Mouse (Mus musculus) frontal cortex, postnatal 25 days (tissue): ENCODE measurements around the gene Glb1.
A peak's percentile ranks its signal among the peaks of the same experiment; 100 is the strongest.
"Not testable (repeated sequence)": the region's sequence is repeated elsewhere in the genome, so short reads cannot be mapped to it uniquely, and the experiment has no call there.

Experiments
- DNase-seq, 2 experiments: peaks; one replicate each; pipeline ENCODE4 v3.0.0; 2022; ENCODE audit warnings: low spot score in 2 of 2

Gene Glb1

GRCm38 (mm10) chr9:114400949-114401684 is at the start of gene Glb1, which contains the start of gene Tmppe:
TSS of gene Glb1 (plus strand) at chr9:114401076.
TSS of gene Tmppe (plus strand) at chr9:114401105.
- peak; percentile 55 to 66 for DNase-seq

GRCm38 (mm10) chr9:114367783-114368470 is 32.9 kb upstream of the Glb1 start:
- DNase-seq = peak; percentile 66 to 69

DNA sequence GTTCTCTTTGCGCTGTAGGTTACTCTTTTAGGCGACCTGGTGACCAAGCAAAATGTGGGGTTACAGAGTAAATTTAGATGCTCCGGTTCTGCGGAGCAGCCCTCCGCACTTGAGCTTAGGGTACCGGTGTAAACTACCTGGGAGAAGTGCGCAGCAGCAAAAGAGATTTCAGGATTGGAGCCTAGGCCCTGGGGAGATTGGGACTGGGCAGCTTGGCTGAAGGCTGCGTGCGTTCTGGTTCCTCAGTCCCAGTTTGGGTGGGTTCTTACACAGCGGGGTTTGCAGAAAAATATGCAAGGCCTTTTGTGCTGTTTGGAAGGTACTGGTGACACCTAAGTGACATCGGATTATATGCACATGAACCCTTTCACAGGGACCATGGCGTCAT is 32.4 kb upstream of the Glb1 start:
- no peak for DNase-seq

GRCm38 (mm10) chr9:114369389-114369788 is 31.5 kb upstream of the Glb1 start:
- DNase-seq = not testable (repeated sequence)

- not testable (repeated sequence) for DNase-seq
Measured at GRCm38 (mm10) chr9:114371717-114372116, 29.2 kb upstream of the Glb1 start.

DNA sequence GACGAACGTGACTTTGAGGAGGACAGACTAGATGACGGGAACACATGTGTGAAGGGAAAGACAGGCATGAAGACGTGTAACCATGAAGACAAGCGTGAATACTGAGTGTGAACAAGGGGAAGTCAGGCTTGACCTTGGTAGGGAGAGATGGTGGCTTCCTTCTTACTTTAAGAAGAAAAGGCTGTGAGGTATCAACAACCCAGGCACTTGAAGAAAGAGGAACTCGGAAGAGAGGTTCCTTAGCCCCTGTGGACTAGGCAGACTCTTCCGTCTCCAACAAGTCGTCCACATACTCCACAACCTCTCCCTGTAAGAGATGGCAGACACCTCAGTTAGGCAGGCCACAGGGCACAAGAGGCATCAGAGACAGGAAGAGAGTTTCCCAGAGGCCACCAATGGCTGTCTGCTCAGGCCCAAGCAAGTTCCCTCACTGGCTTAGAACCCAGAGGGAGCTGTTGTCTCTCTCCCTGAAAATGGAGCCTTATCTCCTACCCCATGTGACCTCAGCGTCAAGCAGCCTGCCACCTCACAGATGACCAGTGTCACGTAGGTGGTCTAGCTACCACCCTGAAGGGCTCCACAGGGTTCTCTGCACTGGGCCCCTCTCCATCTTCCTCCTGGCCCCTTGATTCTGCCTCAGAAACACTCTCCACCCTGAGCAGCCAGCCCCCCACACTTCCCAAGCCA is 25.5 kb upstream of the Glb1 start:
- DNase-seq = no peak

- no peak for DNase-seq
Measured at GRCm38 (mm10) chr9:114377168-114377567, 23.7 kb upstream of the Glb1 start.

DNA sequence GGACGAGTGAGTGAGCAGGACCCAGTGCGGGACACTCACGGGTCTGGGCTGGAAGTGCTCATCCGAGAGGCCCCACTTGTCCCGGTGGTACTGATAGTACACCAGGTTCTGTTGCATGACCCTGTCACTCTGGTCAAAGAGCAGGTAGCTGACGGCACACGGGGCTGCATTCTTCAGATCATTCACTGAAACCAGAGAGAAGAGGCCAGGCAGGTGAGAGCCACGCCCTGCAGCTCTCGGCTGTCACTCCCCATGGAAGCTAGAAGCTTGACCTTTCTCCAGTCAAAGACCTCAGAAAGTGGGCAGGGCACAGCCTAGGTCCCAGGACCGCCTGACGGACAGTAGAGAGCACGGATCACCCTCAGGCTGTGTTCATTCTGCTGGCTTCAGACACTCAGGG is 21.0 kb upstream of the Glb1 start:
- DNase-seq = no peak

- DNase-seq = no peak
Measured at GRCm38 (mm10) chr9:114380881-114381733, 19.8 kb upstream of the Glb1 start.

DNA sequence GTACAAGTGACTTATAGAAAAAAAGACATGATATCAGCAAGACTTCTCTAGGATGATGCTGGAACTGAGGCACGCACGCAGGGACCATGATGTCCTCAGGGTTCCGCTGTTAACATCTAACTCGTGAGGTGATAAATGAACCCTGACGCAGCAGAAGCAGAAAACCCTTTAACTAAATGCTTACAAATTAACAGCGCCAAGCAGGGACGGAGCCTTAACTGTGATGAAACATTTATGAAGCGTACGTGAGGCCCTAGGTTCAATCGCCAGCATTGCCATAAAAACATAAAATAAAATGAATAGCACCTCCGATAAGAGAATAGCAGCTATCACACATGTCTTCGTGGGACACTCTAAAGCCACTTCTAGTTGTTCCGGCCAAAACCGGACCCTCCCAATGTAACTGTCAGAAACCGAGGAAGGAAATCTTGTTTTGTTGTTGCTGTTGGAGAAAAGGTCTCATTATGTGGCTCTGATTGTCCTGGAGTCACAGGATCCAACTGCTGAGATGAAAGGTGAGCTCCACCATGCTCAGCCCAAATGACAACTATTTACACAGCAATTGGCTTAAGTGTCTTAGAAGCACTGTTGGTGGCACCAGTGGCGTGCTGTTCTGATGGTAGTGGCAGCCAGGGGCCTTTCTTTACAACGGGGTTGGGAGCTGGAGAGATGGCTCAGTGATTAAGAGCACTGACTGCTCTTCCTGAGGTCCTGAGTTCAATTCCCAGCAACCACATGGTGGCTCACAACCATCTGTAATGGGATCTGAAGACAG is 17.8 kb upstream of the Glb1 start:
- DNase-seq = no peak

DNA sequence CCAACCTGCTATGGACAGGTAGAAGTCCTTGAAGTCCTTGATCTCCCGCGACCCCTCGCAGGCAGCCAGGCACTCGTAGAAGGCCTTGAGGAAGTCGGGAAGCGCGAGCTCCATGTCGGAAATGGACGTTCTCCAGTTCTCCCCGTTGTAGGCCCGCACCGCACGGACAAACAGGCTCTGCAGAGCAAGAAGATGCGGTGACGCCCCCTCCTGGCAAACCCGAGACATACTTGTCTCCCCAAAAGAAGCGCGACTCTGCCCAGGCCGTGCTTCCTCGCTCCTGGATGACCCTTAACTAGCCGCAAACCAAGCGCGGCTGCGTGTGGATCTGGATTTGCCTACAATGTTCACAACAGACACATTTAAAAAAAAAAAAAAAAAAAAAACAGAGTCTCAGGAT is 16.2 kb upstream of the Glb1 start:
- no peak for DNase-seq

DNA sequence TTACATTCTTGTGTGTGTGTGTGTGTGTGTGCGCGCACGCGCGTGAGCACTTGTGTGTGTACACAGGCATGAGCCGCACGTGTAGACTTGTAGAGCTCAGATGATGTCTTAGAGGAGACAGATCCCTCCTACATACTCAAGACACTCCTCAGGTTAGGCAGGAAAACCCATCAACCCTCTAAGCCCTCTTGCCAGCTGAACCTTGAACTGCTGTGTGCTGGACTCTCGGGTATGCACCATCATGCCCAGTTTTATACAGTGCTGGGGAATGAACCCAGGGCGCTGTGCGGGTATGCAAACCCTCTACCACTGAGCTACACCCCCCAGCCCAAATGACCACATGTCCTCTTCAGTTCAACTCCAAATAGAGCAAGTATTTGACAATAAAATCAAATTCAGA is 15.7 kb upstream of the Glb1 start:
- no peak for DNase-seq

DNA sequence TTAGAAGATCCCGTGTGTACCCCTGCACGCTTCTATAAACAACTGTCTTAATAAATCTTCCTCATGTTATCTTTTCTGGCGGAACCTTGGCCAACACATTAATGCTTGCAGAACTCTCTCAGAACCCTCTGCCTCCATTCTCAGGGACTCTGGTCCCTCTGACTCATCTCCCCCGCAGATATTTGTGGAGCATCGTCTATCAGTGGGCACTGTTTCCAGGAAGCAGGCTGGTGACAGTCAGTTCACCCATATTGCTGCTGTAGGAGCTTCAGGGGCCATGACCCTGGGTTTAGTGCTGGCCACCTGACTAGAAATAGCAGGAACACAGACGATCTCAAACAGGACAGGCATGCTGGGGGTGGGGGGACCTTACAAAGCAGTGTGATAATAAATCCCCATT is 13.8 kb upstream of the Glb1 start:
- no peak for DNase-seq

GRCm38 (mm10) chr9:114388288-114388687 is 12.6 kb upstream of the Glb1 start:
- DNase-seq = no peak

DNA sequence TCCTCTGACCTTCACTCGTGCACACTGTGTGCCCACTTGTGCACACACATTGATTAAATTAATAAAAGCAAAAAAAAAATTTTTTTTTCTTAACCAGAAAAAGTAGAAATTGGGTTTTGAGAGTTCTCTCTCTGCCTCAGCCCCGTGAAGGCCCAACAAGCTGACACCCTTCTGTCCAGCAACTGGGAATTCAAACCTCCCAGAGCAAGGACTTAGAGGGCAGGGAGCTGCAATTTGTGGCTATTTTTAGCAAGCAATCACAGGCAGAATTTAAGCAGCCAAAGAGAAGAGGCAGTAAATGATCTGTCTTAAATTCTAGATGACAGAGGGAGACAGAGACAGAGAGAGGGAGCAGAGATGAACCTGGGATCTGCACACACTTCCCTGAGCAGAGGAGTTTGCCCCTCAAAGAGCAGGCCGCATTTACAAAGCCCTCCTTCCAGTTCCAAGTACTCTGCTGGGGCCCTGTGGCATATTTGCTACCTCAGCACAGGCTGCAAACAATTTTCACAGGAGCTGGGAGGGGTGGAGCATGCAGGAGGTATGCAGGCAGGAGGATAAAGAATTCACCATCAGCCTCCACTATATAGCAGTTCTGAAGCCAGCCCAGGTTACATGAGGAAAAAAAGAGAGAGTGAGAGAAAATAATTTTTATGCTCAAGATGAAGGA is 12.0 kb upstream of the Glb1 start:
- DNase-seq = no peak

DNA sequence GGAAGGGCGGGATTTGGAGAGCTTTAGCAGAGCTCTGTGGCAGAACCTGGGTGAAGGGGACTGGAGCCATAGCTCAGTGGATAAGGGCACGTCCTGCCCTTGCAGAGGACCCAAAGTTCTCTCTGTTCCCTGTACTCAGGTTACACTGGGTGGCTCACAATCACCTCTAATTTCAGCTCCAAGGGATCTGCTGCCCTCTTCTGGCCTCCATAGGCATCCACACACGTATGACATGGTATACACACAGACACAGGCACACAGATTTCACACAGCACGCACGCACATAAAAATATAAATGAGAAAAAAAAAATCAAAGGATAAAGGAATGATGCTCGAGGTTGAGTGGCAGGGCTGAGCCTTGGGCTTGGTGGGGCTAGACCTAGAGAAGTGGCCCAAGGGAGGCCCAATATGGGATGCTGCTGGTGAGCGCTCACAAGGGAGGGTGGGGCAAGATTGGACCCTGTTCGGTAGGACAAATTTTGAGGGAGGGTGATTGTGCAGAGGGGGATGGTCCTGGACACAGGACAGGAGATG is 11.4 kb upstream of the Glb1 start:
- no peak for DNase-seq

DNA sequence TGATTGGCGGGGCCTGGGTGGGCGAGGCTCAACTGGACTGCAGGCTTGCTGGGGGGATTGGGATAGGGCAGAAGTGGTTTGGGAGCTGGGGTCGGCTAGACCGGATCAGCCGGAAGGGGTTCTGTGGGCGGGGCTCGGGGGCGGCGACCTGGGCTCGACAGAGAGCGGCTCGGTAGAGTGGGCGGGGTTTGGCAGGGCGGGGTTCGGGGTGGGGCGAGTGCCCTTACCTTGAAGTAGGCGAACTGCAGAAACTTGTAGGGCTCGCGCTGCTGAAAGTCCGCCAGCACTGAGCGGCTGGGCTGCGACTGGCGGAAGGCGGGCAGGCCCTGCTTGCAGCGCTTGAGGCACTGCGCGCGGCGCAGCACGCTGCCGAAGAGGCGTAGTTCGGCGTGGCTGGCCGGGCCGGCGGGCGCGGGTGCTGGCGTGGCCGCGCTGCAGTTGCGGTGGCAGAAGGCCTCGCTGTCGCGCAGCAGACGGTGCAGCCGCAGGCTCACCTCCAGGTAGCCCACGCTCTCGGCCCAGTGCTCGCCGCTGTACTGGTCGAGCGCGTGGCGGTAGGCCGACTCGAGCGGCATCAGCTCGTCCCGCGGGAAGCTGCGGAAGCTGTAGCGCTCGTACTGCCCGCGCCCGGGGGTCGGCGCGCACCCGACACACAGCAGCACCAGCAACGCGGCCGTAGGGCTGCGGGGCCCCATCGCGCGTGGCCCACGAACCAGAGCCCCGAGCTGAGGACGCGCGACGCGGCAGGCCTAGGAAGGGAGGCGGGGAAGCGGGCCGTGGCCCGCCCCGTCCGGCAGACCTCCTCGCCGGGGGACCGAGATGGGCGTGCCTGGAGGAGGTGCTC is 10.7 kb upstream of the Glb1 start, which contains the start of gene Crtap:
Crtap (minus strand) TSS at position 771 of the 844 bp plus-strand sequence.
- peak in 1 of 2 experiments; percentile 12 for DNase-seq

DNA sequence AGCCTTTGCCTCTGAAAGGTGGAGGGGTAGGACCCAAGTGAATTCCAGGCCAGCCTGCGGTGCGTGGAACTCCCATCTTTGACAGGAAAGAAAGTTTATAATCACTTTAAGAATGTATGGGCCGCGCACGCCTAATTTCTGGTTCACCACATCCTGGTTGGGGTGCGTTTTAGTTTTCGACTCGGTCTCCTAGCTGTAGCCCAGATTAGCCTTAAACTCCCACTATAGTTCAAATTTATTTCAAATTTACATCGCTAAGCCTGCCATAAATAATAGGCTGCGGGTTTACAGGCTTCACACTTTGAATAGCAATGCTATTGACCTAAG is 10.2 kb upstream of the Glb1 start:
- DNase-seq = no peak

- not testable (repeated sequence) for DNase-seq
Measured at GRCm38 (mm10) chr9:114394136-114394535, 6.7 kb upstream of the Glb1 start.
